Mouse (Mus musculus): ENCODE results near the gene Ube2k. TPM values are rescaled to one million over a fixed set of nuclear protein-coding genes. Genes with fewer than 3 reads are reported as not detected.

Ube2k gene
- 182 and 192 TPM in 2 replicates for polyA plus RNA-seq (2016; fragmentation: Nextera tagmentation; extraction: Ambion mirVana)

DNA sequence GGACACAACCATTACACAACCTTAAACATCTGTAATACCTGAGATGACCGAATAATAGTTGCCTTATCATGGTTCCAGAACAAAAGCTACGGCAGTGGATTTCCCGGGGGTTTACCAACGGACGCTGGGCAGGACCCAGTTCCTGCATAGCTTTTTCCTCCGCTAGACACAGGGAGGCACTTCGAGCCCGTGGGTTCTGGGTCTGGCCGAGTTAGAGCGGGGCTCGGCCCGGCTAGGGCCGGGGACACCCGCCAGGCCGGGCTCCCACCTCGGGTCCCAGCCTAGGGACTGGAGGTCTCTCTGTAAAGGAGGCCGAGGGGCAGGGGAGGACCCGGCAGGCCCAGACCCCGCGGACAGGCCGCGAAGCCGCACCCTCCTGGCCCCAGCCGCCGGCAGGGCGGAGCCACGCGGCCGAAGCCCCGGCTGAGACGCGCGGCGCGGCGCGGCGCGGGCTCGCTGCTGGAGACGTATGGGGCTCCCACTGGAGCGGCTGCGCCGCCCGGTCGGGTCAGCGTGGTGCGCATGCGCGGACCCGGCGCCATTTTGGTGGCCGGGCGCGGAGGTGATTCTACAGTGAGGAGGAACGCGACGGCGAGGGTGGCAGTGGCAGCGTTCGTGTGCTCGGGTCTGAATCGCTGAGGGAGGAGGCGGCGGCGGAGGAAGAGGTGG is at the start of gene Ube2k, which contains the start of gene Smim14:
TSS of gene Ube2k (plus strand) at position 483 of the 669 bp plus-strand sequence.
TSS of gene Smim14 (minus strand) at position 434 of the 669 bp plus-strand sequence.
- H3K9me3 ChIP-seq (replicated peaks): no peaks in the 10 kb centered on the region
- H3K36me3 ChIP-seq: peaks cover 11% of the 10 kb centered on the region
- no peaks in the 10 kb centered on the region for H3K27me3 ChIP-seq (ENCODE audit: low read depth, poor library complexity, severe bottlenecking)
- peak within 1 kb of the TSS; percentile 88 for H3K4me3 ChIP-seq
- WGBS: under 1% methylated on average over 66 of the region's 66 CpGs
- peak; percentile 96 for DNase-seq (ENCODE audit: low spot score)
- peaks cover 20% of the 10 kb centered on the region for H3K4me1 ChIP-seq
- peak within 1 kb of the TSS; percentile 98 for H3K27ac ChIP-seq (replicated peaks)

DNA sequence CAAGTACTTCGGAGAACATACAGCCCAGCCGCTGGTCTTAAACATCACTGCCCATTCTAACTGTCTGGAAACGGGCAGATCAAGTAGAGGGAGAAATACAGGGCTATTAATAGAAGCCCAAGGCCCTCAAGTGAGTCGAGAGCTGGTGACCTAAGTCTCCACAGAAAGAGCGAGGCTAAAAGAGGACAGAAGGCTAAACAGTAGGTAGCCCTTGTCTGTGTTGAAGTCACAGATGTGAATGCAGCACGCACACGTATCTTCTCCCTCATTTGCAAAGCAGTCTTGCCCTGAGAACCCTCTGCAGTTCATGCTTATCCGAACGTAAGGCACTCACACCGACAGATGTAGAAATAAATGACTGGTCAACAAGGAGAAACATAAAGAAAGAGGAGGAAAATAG is 49.7 kb upstream of the Ube2k start:
- 0 out of 2 replicates have a peak, but pooled peaks cover 4% of the 10 kb centered on the region for H3K36me3 ChIP-seq
- H3K4me3 ChIP-seq: no peak overlapping the region
- peaks cover 11% of the 10 kb centered on the region; the same call in 1 of the 2 replicates for H3K27me3 ChIP-seq (ENCODE audit: low read depth, poor library complexity, severe bottlenecking)
- H3K27ac ChIP-seq (replicated peaks): no peak overlapping the region
- H3K4me1 ChIP-seq: peaks cover 8% of the 10 kb centered on the region
- no peak for DNase-seq (ENCODE audit: low spot score)
- no peaks in the 10 kb centered on the region for H3K9me3 ChIP-seq (replicated peaks)
- WGBS: 90% methylated on average over 10 of the region's 10 CpGs

DNA sequence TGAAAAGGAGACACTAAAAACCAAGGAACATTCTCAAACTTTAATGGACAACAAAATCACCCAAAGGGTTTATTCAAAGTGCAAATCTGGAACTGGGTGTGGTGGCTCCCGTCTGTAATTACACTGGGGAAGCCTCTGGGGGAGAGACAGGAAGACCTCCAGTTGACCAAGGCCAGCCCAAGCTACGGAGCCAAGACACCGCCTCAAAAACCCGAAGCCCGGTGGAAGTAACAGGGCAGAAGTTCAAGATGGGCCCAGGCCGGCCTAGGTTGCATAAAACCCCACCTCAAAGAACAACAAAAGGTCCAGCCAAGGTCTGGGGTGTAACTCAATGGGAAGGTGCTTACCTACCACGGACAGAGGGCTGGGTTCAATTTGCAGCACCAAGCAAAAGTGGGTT is 48.3 kb upstream of the Ube2k start:
- Histone ChIP-seq H3K27me3 (ENCODE audit: low read depth, poor library complexity, severe bottlenecking) (peaks cover 11% of the 10 kb centered on the region; the same call in 1 of the 2 replicates), H3K4me3 (no peak overlapping the region), H3K9me3 (replicated peaks) (no peaks in the 10 kb centered on the region), H3K27ac (replicated peaks) (no peak overlapping the region), H3K36me3 (0 out of 2 replicates have a peak, but pooled peaks cover 4% of the 10 kb centered on the region), H3K4me1 (peaks cover 14% of the 10 kb centered on the region)
- DNase-seq (ENCODE audit: low spot score): no peak
- 89% methylated on average over 7 of the region's 7 CpGs for WGBS

DNA sequence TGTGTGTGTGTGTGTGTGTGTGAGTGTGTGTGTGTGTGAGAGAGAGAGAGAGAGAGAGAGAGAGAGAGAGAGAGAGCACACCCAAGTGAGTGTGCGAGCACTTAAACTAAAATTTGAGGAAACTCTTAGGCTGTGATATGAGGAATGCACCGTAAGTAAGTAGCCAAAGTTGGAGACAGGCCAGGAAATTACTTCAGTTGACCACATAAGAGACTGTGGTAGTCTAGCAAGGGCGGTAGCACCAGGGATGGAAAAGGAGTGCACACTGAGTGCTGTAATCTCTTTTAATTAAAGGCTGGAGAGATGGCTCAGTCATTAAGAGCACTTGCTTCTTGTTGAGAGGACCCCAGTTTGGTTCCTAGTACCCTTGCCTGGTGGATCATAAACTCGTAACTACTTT is 47.2 kb upstream of the Ube2k start:
- no peak for DNase-seq (ENCODE audit: low spot score)
- no peak overlapping the region for H3K4me3 ChIP-seq
- WGBS: 94% methylated on average over 4 of the region's 4 CpGs

GRCm38 (mm10) chr5:65491767-65492715 is 45.0 kb upstream of the Ube2k start:
- Histone ChIP-seq H3K4me1 (peaks cover 14% of the 10 kb centered on the region), H3K27me3 (ENCODE audit: low read depth, poor library complexity, severe bottlenecking) (peaks cover 20% of the 10 kb centered on the region; the same call in 1 of the 2 replicates), H3K36me3 (0 out of 2 replicates have a peak, but pooled peaks cover 4% of the 10 kb centered on the region), H3K4me3 (peak overlapping the region; percentile 94), H3K27ac (replicated peaks) (peak overlapping the region; percentile 95), H3K9me3 (replicated peaks) (no peaks in the 10 kb centered on the region)
- WGBS: under 1% methylated on average over 54 of the region's 57 CpGs
- peak; percentile 78 for DNase-seq (ENCODE audit: low spot score)

More for the DNA sequence above, 47.2 kb upstream of the Ube2k start:
- Histone ChIP-seq H3K36me3 (0 out of 2 replicates have a peak, but pooled peaks cover 4% of the 10 kb centered on the region), H3K27me3 (ENCODE audit: low read depth, poor library complexity, severe bottlenecking) (peaks cover 20% of the 10 kb centered on the region; the same call in 1 of the 2 replicates), H3K9me3 (replicated peaks) (no peaks in the 10 kb centered on the region), H3K27ac (replicated peaks) (no peak overlapping the region), H3K4me1 (peaks cover 14% of the 10 kb centered on the region)

- Histone ChIP-seq H3K4me3 (peak within 1 kb of the TSS; percentile 94), H3K36me3 (0 out of 2 replicates have a peak, but pooled peaks cover 4% of the 10 kb centered on the region), H3K27me3 (ENCODE audit: low read depth, poor library complexity, severe bottlenecking) (peaks cover 20% of the 10 kb centered on the region; the same call in 1 of the 2 replicates), H3K4me1 (peaks cover 14% of the 10 kb centered on the region), H3K27ac (replicated peaks) (peak within 1 kb of the TSS; percentile 95), H3K9me3 (replicated peaks) (no peaks in the 10 kb centered on the region)
- under 1% methylated on average over 69 of the region's 69 CpGs for WGBS
- DNase-seq (ENCODE audit: low spot score): peak; percentile 90
Observed at GRCm38 (mm10) chr5:65492716-65493531, 44.1 kb upstream of the Ube2k start, which contains the start of gene Gm43552. TSS of gene Gm43552 (minus strand) at chr5:65492833.

DNA sequence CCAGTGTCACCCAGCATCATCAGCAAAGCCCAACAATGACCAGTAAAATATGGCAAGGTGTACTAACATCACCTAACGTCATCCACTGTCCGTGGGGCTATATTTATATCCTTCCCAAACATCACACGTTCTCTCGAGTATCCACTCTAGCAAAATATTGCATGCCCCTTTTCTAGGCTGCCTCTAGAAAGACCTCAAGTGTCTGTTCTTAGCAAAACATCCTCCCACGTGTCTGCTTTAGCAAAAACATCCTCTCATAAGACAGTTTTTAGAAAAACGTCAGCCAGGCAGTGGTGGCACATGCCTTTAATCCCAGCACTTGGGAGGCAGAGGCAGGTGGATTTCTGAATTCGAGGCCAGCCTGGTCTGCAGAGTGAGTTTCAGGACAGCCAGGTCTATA is 36.8 kb upstream of the Ube2k start:
- Histone ChIP-seq H3K36me3 (no peaks in the 10 kb centered on the region), H3K27ac (replicated peaks) (no peak overlapping the region), H3K9me3 (replicated peaks) (no peaks in the 10 kb centered on the region), H3K4me3 (no peak overlapping the region), H3K27me3 (ENCODE audit: low read depth, poor library complexity, severe bottlenecking) (no peaks in the 10 kb centered on the region), H3K4me1 (0 out of 2 replicates have a peak, but pooled peaks cover 4% of the 10 kb centered on the region)
- WGBS: 86% methylated on average over 7 of the region's 7 CpGs
- DNase-seq (ENCODE audit: low spot score): no peak

DNA sequence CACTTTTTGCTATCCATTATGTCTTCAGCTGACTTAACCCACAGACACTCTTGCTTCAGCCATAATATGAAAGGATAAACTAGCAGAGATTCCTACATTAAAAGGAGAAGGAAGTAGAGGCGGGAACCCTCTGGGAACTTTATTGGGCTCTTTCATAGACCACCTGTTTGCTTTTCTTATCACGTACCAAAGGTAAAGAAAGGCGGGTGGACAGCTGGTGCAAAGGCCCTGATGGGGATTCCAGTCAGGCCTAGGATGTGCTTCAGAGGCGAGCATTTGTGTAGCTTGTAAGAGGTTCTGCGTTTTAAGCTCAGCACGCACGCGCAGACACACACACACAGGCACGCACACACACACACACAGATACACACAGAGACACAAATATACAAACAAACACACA is 35.6 kb upstream of the Ube2k start:
- DNase-seq (ENCODE audit: low spot score): no peak
- Histone ChIP-seq H3K36me3 (no peaks in the 10 kb centered on the region), H3K27ac (replicated peaks) (no peak overlapping the region), H3K27me3 (ENCODE audit: low read depth, poor library complexity, severe bottlenecking) (no peaks in the 10 kb centered on the region), H3K4me3 (no peak overlapping the region), H3K4me1 (peaks cover 10% of the 10 kb centered on the region), H3K9me3 (replicated peaks) (no peaks in the 10 kb centered on the region)
- 92% methylated on average over 9 of the region's 9 CpGs for WGBS

- H3K4me3 ChIP-seq: 0 out of 2 replicates have a peak overlapping the region, but pooled peaks have one; percentile 14
Observed at GRCm38 (mm10) chr5:65505786-65506185, 31.2 kb upstream of the Ube2k start.

DNA sequence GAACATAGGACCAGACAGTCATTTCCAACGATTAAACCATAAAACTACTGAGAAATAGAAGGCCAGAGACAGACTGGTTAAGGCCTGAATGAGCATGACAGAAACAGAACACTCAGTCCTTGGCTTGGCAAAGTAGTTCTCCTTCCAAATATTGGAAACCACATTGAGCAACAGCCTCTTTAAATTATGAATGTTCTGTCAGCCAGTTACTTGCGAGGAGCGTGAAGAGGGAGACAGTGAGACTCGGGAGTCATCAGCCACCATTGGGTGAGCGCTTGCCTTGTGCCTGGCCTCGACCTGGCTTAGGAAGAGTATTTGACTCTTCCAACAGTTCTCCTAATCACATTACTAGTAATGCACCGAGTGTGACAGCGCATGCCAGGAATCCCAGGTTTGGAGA is 28.6 kb upstream of the Ube2k start:
- Histone ChIP-seq H3K36me3 (no peaks in the 10 kb centered on the region), H3K4me1 (peaks cover 10% of the 10 kb centered on the region), H3K27me3 (ENCODE audit: low read depth, poor library complexity, severe bottlenecking) (no peaks in the 10 kb centered on the region), H3K27ac (replicated peaks) (no peak overlapping the region), H3K4me3 (no peak overlapping the region), H3K9me3 (replicated peaks) (no peaks in the 10 kb centered on the region)
- DNase-seq (ENCODE audit: low spot score): no peak
- 83% methylated on average over 8 of the region's 8 CpGs for WGBS

More at GRCm38 (mm10) chr5:65505786-65506185, 31.2 kb upstream of the Ube2k start:
- Histone ChIP-seq H3K4me1 (peaks cover 10% of the 10 kb centered on the region), H3K27me3 (ENCODE audit: low read depth, poor library complexity, severe bottlenecking) (no peaks in the 10 kb centered on the region), H3K27ac (replicated peaks) (no peak overlapping the region), H3K9me3 (replicated peaks) (no peaks in the 10 kb centered on the region), H3K36me3 (no peaks in the 10 kb centered on the region)
- 16% methylated on average over 8 of the region's 8 CpGs for WGBS
- DNase-seq (ENCODE audit: low spot score): no peak

DNA sequence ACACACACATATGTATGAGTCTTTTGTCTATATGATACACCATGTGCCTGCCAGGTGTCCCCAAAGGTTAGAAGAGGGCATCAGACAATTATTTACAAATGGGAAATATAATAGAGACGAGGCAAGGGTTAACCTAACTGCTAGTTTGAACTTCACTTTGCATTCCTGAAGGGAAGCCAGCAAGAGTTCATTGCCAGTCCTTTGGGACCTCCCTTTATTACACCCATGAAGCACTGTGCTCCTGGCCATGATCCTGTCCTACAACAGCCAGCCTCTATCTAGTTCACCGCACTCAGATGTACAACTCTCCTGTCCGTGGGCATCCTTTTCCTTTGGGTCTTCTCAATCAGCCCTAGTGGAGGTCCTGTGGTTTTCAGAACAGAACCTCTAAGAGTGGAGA is 23.5 kb upstream of the Ube2k start:
- H3K27me3 ChIP-seq (ENCODE audit: low read depth, poor library complexity, severe bottlenecking): no peaks in the 10 kb centered on the region

More for the DNA sequence above, 23.5 kb upstream of the Ube2k start:
- no peak overlapping the region for H3K4me3 ChIP-seq
- no peak for DNase-seq (ENCODE audit: low spot score)
- H3K36me3 ChIP-seq: no peaks in the 10 kb centered on the region
- 87% methylated on average over 3 of the region's 3 CpGs for WGBS
- H3K27ac ChIP-seq (replicated peaks): no peak overlapping the region
- H3K4me1 ChIP-seq: no peaks in the 10 kb centered on the region
- no peaks in the 10 kb centered on the region for H3K9me3 ChIP-seq (replicated peaks)

Measured in midbrain, embryonic 10.5 days (tissue).